Mouse (Mus musculus) midbrain, embryonic 10.5 days (tissue): Measurements from ENCODE around the gene Mtch1. TPM values are rescaled to one million over a fixed set of nuclear protein-coding genes. Genes with fewer than 3 reads are reported as not detected.
A peak's percentile ranks its signal among the peaks of the same experiment; 100 is the strongest.
"Not testable (repeated sequence)": the region's sequence is repeated elsewhere in the genome, so short reads cannot be mapped to it uniquely, and the experiment has no call there.

Experiments used
- DNase-seq: peaks from one replicate; pipeline ENCODE4 v3.0.0-alpha.2; 2017; ENCODE audit warnings: low spot score
- H3K27ac ChIP-seq: fragments of 300-500 bp; sonication (generic); replicated peaks from 2 replicates; pipeline ENCODE4 v1.5.1; 2016; ENCODE audit warnings: mild to moderate bottlenecking
- H3K27me3 ChIP-seq: fragments of 300-500 bp; sonication (generic); 2 replicates; pipeline ENCODE4 v1.6.1; 2016; ENCODE audit warnings: low read depth, mild to moderate bottlenecking; ENCODE audit not compliant: poor library complexity, severe bottlenecking
- H3K36me3 ChIP-seq: fragments of 300-500 bp; sonication (generic); 2 replicates; pipeline ENCODE4 v1.6.1; 2016; ENCODE audit warnings: mild to moderate bottlenecking, moderate library complexity
- H3K4me1 ChIP-seq: fragments of 300-500 bp; sonication (generic); 2 replicates; pipeline ENCODE4 v1.6.1; 2016
- H3K4me3 ChIP-seq: fragments of 300-500 bp; sonication (generic); 2 replicates; pipeline ENCODE4 v1.5.1; 2016; ENCODE audit warnings: mild to moderate bottlenecking, moderate library complexity
- H3K9me3 ChIP-seq: fragments of 300-500 bp; sonication (generic); replicated peaks from 2 replicates; pipeline ENCODE4 v1.6.1; 2016; ENCODE audit warnings: mild to moderate bottlenecking
- whole genome bisulfite sequencing: fragments of 180-500 bp; shearing (Covaris S2); methylation state at CpG from one replicate; pipeline ENCODE4 v1.1.7; 2016; 5-methylcytosine and 5-hydroxymethylcytosine counted together
- polyA plus RNA-seq: library from polyadenylated mRNA; unstranded; fragments of >200 nt; fragmentation: Nextera tagmentation; extraction: Ambion mirVana; gene quantifications from 2 replicates; pipeline ENCODE4 v1.2.1, GENCODE M21; 2016

Mtch1 gene
- polyA plus RNA-seq, 1 experiment from 2014 or later = 277 TPM

- no peaks in the 10 kb centered on the region for H3K9me3 ChIP-seq
- H3K4me1 ChIP-seq = peaks cover 53% of the 10 kb centered on the region
- no peaks in the 10 kb centered on the region for H3K36me3 ChIP-seq
- peaks cover 92% of the 10 kb centered on the region for H3K27me3 ChIP-seq
- DNase-seq = no peak
- no peak overlapping the region for H3K27ac ChIP-seq
- H3K4me3 ChIP-seq = no peak overlapping the region
- WGBS = 93% methylated on average over 3 of the region's 3 CpGs
These were observed 24.1 kb downstream of the Mtch1 start for GRCm38 (mm10) chr17:29323625-29324024.

- no peaks in the 10 kb centered on the region for H3K9me3 ChIP-seq
- peak overlapping the region; percentile 55; the same call in 1 of the 2 replicates for H3K27ac ChIP-seq
- peak overlapping the region; percentile 37 for H3K4me3 ChIP-seq
- no peak for DNase-seq
- peaks cover 82% of the 10 kb centered on the region for H3K27me3 ChIP-seq
- 10% methylated on average over 18 of the region's 18 CpGs for WGBS
- peaks cover 47% of the 10 kb centered on the region for H3K4me1 ChIP-seq
- H3K36me3 ChIP-seq = no peaks in the 10 kb centered on the region
These were observed 25.2 kb downstream of the Mtch1 start for GRCm38 (mm10) chr17:29322603-29322962.

GRCm38 (mm10) chr17:29321765-29322602 is 25.8 kb downstream of the Mtch1 start:
- no peaks in the 10 kb centered on the region for H3K9me3 ChIP-seq
- peak; percentile 40 for DNase-seq
- peak overlapping the region; percentile 37 for H3K4me3 ChIP-seq
- peaks cover 42% of the 10 kb centered on the region for H3K4me1 ChIP-seq
- H3K27ac ChIP-seq = peak overlapping the region; percentile 55; the same call in 1 of the 2 replicates
- peaks cover 76% of the 10 kb centered on the region for H3K27me3 ChIP-seq
- H3K36me3 ChIP-seq = no peaks in the 10 kb centered on the region
- WGBS = 10% methylated on average over 41 of the region's 41 CpGs

GRCm38 (mm10) chr17:29319881-29320639 is 27.7 kb downstream of the Mtch1 start:
- H3K9me3 ChIP-seq = no peaks in the 10 kb centered on the region
- WGBS = 72% methylated on average over 8 of the region's 8 CpGs

GRCm38 (mm10) chr17:29319476-29319875 is 28.3 kb downstream of the Mtch1 start:
- 92% methylated on average over 7 of the region's 7 CpGs for WGBS
- Histone ChIP-seq H3K36me3 (no peaks in the 10 kb centered on the region), H3K4me1 (peaks cover 48% of the 10 kb centered on the region), H3K27ac (0 out of 2 replicates have a peak overlapping the region, but pooled peaks have one; percentile 50), H3K4me3 (no peak overlapping the region), H3K27me3 (peaks cover 58% of the 10 kb centered on the region), H3K9me3 (no peaks in the 10 kb centered on the region)
- no peak for DNase-seq

More at GRCm38 (mm10) chr17:29319881-29320639, 27.7 kb downstream of the Mtch1 start:
- Histone ChIP-seq H3K27me3 (peaks cover 62% of the 10 kb centered on the region), H3K27ac (no peak overlapping the region), H3K4me3 (no peak overlapping the region), H3K36me3 (no peaks in the 10 kb centered on the region), H3K4me1 (peaks cover 46% of the 10 kb centered on the region)
- DNase-seq = no peak

GRCm38 (mm10) chr17:29318731-29319250 is 28.9 kb downstream of the Mtch1 start:
- Histone ChIP-seq H3K4me1 (peaks cover 48% of the 10 kb centered on the region), H3K27me3 (peaks cover 52% of the 10 kb centered on the region), H3K36me3 (no peaks in the 10 kb centered on the region), H3K27ac (0 out of 2 replicates have a peak overlapping the region, but pooled peaks have one; percentile 50), H3K9me3 (no peaks in the 10 kb centered on the region), H3K4me3 (no peak overlapping the region)
- no peak for DNase-seq
- WGBS = 53% methylated on average over 6 of the region's 6 CpGs

- 89% methylated on average over 3 of the region's 3 CpGs for WGBS
- not testable (repeated sequence) for H3K9me3 ChIP-seq, H3K36me3 ChIP-seq, H3K4me3 ChIP-seq, DNase-seq
- Histone ChIP-seq H3K4me1 (peaks cover 44% of the 10 kb centered on the region), H3K27me3 (peaks cover 37% of the 10 kb centered on the region), H3K27ac (peak within 1 kb of the TSS; percentile 55)
These were observed 30.4 kb downstream of the Mtch1 start, which contains the start of gene Pi16 for GRCm38 (mm10) chr17:29317380-29317779. Gene Pi16 (plus strand): TSS chr17:29317680.

GRCm38 (mm10) chr17:29316891-29317290 is 30.8 kb downstream of the Mtch1 start:
- 0 out of 2 replicates have a peak, but pooled peaks cover 5% of the 10 kb centered on the region for H3K9me3 ChIP-seq
- peak overlapping the region; percentile 55; the same call in 1 of the 2 replicates for H3K27ac ChIP-seq
- DNase-seq = no peak
- no peaks in the 10 kb centered on the region for H3K36me3 ChIP-seq
- peaks cover 33% of the 10 kb centered on the region for H3K27me3 ChIP-seq
- peaks cover 39% of the 10 kb centered on the region for H3K4me1 ChIP-seq
- no peak overlapping the region for H3K4me3 ChIP-seq
- WGBS = 57% methylated on average over 3 of the region's 3 CpGs

- Histone ChIP-seq H3K4me3 (no peak overlapping the region), H3K9me3 (0 out of 2 replicates have a peak, but pooled peaks cover 5% of the 10 kb centered on the region), H3K27ac (peak overlapping the region; percentile 65), H3K4me1 (peaks cover 34% of the 10 kb centered on the region), H3K36me3 (no peaks in the 10 kb centered on the region), H3K27me3 (peaks cover 22% of the 10 kb centered on the region)
- no peak for DNase-seq
- 50% methylated on average over 9 of the region's 9 CpGs for WGBS
These were observed 31.9 kb downstream of the Mtch1 start for GRCm38 (mm10) chr17:29315672-29316465.

- no peak overlapping the region for H3K4me3 ChIP-seq
- 0 out of 2 replicates have a peak, but pooled peaks cover 5% of the 10 kb centered on the region for H3K9me3 ChIP-seq
- H3K27ac ChIP-seq = no peak overlapping the region
- H3K36me3 ChIP-seq = no peaks in the 10 kb centered on the region
- peaks cover 24% of the 10 kb centered on the region for H3K4me1 ChIP-seq
- H3K27me3 ChIP-seq = no peaks in the 10 kb centered on the region
- no peak for DNase-seq
These were observed 34.4 kb downstream of the Mtch1 start for GRCm38 (mm10) chr17:29313300-29313699.

- no peaks in the 10 kb centered on the region for H3K27me3 ChIP-seq
- WGBS = 88% methylated on average over 2 of the region's 2 CpGs
- no peaks in the 10 kb centered on the region for H3K36me3 ChIP-seq
- H3K4me1 ChIP-seq = peaks cover 24% of the 10 kb centered on the region
- 0 out of 2 replicates have a peak, but pooled peaks cover 5% of the 10 kb centered on the region for H3K9me3 ChIP-seq
- no peak for DNase-seq
- H3K4me3 ChIP-seq = no peak overlapping the region
- H3K27ac ChIP-seq = no peak overlapping the region
These were observed 35.7 kb downstream of the Mtch1 start for GRCm38 (mm10) chr17:29312082-29312481.

- H3K9me3 ChIP-seq = 0 out of 2 replicates have a peak, but pooled peaks cover 5% of the 10 kb centered on the region
- WGBS = 91% methylated on average over 8 of the region's 8 CpGs
These were observed 36.1 kb downstream of the Mtch1 start for GRCm38 (mm10) chr17:29311602-29312001.

More at GRCm38 (mm10) chr17:29311602-29312001, 36.1 kb downstream of the Mtch1 start:
- Histone ChIP-seq H3K4me3 (no peak overlapping the region), H3K36me3 (no peaks in the 10 kb centered on the region), H3K4me1 (peaks cover 19% of the 10 kb centered on the region), H3K27ac (no peak overlapping the region), H3K27me3 (no peaks in the 10 kb centered on the region)
- no peak for DNase-seq
